Comparison of ENCODE assay signal across 8 mouse cellular contexts in genomic region chr1:88213766-88214461, GRCm38 (mm10). TPM values are rescaled to one million over a fixed set of nuclear protein-coding genes. Genes with fewer than 3 reads are reported as not detected.
A peak's percentile ranks its signal among the peaks of the same experiment; 100 is the strongest.
DNase-seq lines count a peak whose midpoint lies in the region; ATAC-seq lines count a peak whose summit lies in the region.

No protein-coding gene starts in this region.

- H3K9ac ChIP-seq in midbrain, embryonic 14.5 days (replicated peaks; ENCODE audit: low read length): no peak overlapping the region

- H3K36me3 ChIP-seq in midbrain, embryonic 14.5 days (ENCODE audit: control insufficient read depth, insufficient read depth, low read length): no peaks in the 10 kb centered on the region

- H3K27me3 ChIP-seq in midbrain, embryonic 14.5 days (ENCODE audit: control insufficient read depth, insufficient read depth, low read length): no peaks in the 10 kb centered on the region

- H3K4me1 ChIP-seq in midbrain, embryonic 14.5 days (ENCODE audit: control insufficient read depth, insufficient read depth, low read length): no peaks in the 10 kb centered on the region

- 83% methylated on average over 2 of the region's 2 CpGs for WGBS in midbrain, embryonic 14.5 days

- no peak overlapping the region for H3K4me2 ChIP-seq in midbrain, embryonic 14.5 days (ENCODE audit: low read length)

- DNase-seq in adrenal gland, adult 2 months: peak; percentile 45
- no peak for DNase-seq in adrenal gland, adult 8-10 months
- DNase-seq in ovary, postnatal 36 days (ENCODE audit: low spot score): peak; percentile 36
- DNase-seq in ovary, postnatal 14 days (ENCODE audit: low spot score): no peak
- peak; percentile 2 to 6 for DNase-seq in heart, postnatal 10 days
- peak; percentile 1 for DNase-seq in midbrain, embryonic 14.5 days
- DNase-seq in natural killer cell, adult 2 months (ENCODE audit: low spot score in 2 of 2): no peak

- peak; percentile 15 for ATAC-seq in midbrain, embryonic 14.5 days (ENCODE audit: low FRiP score, low TSS enrichment)
- no peak for ATAC-seq in frontal cortex, adult (ENCODE audit: low TSS enrichment)

- intact Hi-C loops in heart, postnatal 10 days (cut with DNase I): no loop called here

- no peak overlapping the region for H3K27ac ChIP-seq in midbrain, embryonic 14.5 days (replicated peaks; ENCODE audit: low read depth, low read length)

- no peak overlapping the region for H3K4me3 ChIP-seq in midbrain, embryonic 14.5 days (replicated peaks; ENCODE audit: low read depth, low read length)

- peaks cover 62% of the 10 kb centered on the region for H3K9me3 ChIP-seq in midbrain, embryonic 14.5 days (ENCODE audit: control insufficient read depth, low read length)

RNA-seq across cellular contexts. Expression of gene Ugt1a1, which starts 2.2 kb away (rescaled TPM):
- total RNA-seq in adrenal gland, adult 2 months (2021): 10 to 100 TPM in 1 of 2 experiments, not detected in 1; 53.5 TPM
- polyA plus RNA-seq in adrenal gland, adult 2 months (2012; rRNA removed): 4.0 and 9.7 TPM in 2 replicates
- 10 to 100 TPM in 2 of 4 experiments, under 1 TPM in 2; 0.40 to 83.2 (median 28.8) TPM for total RNA-seq in adrenal gland, adult 8-10 months (2022)
- not detected for total RNA-seq in heart, postnatal 10 days (2021)
- not detected in 2 replicates for polyA plus RNA-seq in midbrain, embryonic 14.5 days (2014; fragmentation: Nextera tagmentation; extraction: Ambion mirVana)

RNA-seq across cellular contexts. Expression of gene Dnajb3, which starts 8.3 kb away (rescaled TPM):
- total RNA-seq in adrenal gland, adult 2 months (2021): 1 to 10 TPM; 1.8 to 3.7 TPM
- polyA plus RNA-seq in adrenal gland, adult 2 months (2012; rRNA removed): 3.1 and 3.9 TPM in 2 replicates
- total RNA-seq in adrenal gland, adult 8-10 months (2022): 1 to 10 TPM; 1.8 to 4.7 (median 3.3) TPM
- 1 to 10 TPM in 1 of 2 experiments, under 1 TPM in 1; 0.84 to 1.1 TPM for total RNA-seq in heart, postnatal 10 days (2021)
- 12.9 and 14.2 TPM in 2 replicates for polyA plus RNA-seq in midbrain, embryonic 14.5 days (2014; fragmentation: Nextera tagmentation; extraction: Ambion mirVana)

RNA-seq across cellular contexts. Expression of gene Mroh2a, which starts 12.9 kb away (rescaled TPM):
- total RNA-seq in adrenal gland, adult 2 months (2021): under 1 TPM in 1 of 2 experiments, not detected in 1; 0.10 TPM
- polyA plus RNA-seq in adrenal gland, adult 2 months (2012; rRNA removed): 0.03 and 0.17 TPM in 2 replicates
- total RNA-seq in adrenal gland, adult 8-10 months (2022): under 1 TPM in 2 of 4 experiments, not detected in 2; 0.10 to 0.16 TPM
- under 1 TPM in 1 of 2 experiments, not detected in 1; 0.10 TPM for total RNA-seq in heart, postnatal 10 days (2021)
- polyA plus RNA-seq in midbrain, embryonic 14.5 days (2014; fragmentation: Nextera tagmentation; extraction: Ambion mirVana): 0.66 and 1.8 TPM in 2 replicates

RNA-seq across cellular contexts. Expression of gene Ugt1a2, which starts 13.5 kb away (rescaled TPM):
- under 1 TPM in 1 of 2 experiments, not detected in 1; 0.29 TPM for total RNA-seq in adrenal gland, adult 2 months (2021)
- not detected in 2 replicates for polyA plus RNA-seq in adrenal gland, adult 2 months (2012; rRNA removed)
- under 1 TPM in 3 of 4 experiments, not detected in 1; 0.24 to 0.51 (median 0.28) TPM for total RNA-seq in adrenal gland, adult 8-10 months (2022)
- not detected for total RNA-seq in heart, postnatal 10 days (2021)
- polyA plus RNA-seq in midbrain, embryonic 14.5 days (2014; fragmentation: Nextera tagmentation; extraction: Ambion mirVana): not detected in 2 replicates

RNA-seq across cellular contexts. Expression of gene Ugt1a5, which starts 48.1 kb away (rescaled TPM):
- total RNA-seq in adrenal gland, adult 2 months (2021): under 1 TPM; 0.14 to 0.29 TPM
- polyA plus RNA-seq in adrenal gland, adult 2 months (2012; rRNA removed): 0.07 and 0.11 TPM in 2 replicates
- 1 to 10 TPM in 1 of 4 experiments, under 1 TPM in 2, not detected in 1; 0.38 to 1.3 (median 0.73) TPM for total RNA-seq in adrenal gland, adult 8-10 months (2022)
- total RNA-seq in heart, postnatal 10 days (2021): under 1 TPM; 0.12 to 0.20 TPM
- not detected in 2 replicates for polyA plus RNA-seq in midbrain, embryonic 14.5 days (2014; fragmentation: Nextera tagmentation; extraction: Ambion mirVana)

Comparison
In these comparisons a context has a peak if more than half of its experiments do, and no peak if none do; other contexts are left out.
1. DNase-seq: peak in adrenal gland, adult 2 months (single experiment), ovary, postnatal 36 days (single experiment), heart, postnatal 10 days (2 of 2) and midbrain, embryonic 14.5 days (single experiment); none in adrenal gland, adult 8-10 months (single experiment), ovary, postnatal 14 days (single experiment) and natural killer cell, adult 2 months (0 of 2).